Mouse (Mus musculus): ENCODE measurements around the gene Gm16223.

Gene Gm16223

DNA sequence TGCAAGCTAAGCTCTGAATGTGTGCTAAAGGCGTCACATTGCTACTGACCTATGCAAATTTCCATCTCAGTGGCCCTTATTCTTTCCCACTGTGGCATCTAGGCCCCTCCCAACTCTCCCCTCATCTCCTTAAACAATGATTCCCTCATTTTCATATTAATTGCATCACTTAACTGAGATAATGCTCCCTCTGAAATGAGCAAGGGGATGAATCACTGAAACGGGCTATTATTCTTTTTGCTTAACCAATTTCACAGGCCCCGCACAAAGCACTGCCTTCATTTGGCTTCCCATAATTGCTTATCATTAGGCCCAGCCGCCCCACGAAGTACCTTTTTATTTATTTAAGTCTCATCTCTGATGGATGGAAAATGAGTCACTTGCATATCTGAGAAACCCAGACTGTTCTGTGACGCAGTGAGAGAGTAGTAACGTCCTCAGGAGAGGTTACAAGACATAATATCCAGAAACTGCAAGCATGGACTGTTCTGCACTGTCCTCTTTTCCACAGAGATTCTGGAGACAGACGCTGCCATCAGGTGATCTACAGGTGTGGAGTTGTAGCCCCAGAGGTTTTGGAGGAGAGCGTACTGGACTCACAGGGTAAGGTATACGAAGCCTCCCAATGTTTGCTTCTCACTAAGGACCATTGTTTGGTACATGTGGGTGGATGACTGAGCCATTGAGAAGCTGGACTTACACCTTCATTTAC is at the start of gene Gm16223:
Gene Gm16223, plus strand, starts transcription at position 485 of the 712 bp plus-strand sequence.
- no peak for DNase-seq (ENCODE audit: low spot score)

DNA sequence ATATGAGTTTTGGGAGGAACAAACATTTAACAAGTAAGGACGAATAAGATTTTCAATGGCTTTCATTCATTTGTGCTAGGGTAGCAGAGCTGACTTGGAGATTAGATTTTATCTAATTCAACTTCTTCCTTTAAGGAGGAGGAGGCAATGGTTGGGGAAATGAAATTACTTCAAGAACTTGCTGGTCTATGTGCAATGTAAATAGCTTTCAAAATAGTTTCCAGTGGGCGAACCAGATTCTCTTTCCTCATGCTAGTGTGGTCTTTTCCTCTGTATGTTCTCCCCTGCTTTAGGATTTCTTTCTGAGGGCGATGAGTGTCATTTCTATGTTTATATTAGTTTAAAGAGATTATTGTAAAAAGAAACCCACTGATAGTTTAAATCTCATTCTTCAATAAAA is 45.7 kb upstream of the Gm16223 start:
- no peak for DNase-seq (ENCODE audit: low spot score)

DNA sequence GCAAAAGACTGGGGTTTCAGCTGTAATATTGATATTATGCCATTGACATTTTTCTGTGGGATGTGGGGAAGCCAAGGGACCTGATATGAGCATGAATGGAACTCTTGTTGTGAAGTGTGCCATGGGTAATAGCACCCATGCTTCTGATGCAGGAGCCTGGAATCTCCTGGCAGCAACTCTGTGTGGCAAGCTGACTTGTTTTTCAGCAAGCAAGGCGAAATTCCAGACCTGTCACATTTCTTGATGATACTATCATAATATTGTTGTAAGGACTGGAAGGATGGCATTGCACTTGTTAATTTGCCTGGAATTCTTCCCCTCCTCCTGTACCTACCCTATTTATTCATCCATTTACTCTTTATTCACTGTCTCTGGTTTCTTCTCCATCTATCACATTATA is 44.2 kb upstream of the Gm16223 start:
- DNase-seq (ENCODE audit: low spot score) = no peak

DNA sequence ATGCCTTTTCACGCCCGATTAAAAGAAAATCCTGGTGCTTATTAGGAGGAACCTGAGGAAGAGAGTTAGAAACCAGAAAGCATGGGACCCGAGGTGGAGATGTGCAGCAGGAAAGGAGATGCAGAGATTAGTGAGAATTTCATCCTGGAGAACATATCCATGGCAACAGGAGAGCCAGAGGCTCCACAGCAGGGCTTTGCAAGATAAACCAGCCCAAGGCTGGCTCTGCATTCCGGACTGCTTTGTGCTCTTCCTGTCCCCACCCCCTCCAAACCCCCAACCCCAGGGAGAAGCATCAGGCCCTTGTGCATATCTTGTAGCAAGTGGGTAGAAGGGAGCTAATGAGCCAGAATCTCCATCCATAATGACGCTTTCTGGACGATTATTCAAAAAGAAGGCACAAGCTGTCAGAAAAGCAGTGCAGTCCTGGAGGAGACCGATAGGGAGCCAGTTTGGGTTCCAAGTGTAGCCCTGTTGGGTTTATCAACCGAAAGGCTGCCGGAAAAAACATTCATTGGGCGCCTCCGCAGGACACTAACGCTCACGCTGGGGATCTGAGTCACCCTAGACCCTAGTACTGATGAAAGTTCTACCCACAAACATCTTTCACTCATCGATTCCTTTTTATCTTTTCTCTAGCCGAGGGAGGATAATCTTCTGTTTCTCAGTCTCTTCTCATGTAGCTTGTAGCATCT is 31.2 kb upstream of the Gm16223 start:
- DNase-seq (ENCODE audit: low spot score) = no peak

DNA sequence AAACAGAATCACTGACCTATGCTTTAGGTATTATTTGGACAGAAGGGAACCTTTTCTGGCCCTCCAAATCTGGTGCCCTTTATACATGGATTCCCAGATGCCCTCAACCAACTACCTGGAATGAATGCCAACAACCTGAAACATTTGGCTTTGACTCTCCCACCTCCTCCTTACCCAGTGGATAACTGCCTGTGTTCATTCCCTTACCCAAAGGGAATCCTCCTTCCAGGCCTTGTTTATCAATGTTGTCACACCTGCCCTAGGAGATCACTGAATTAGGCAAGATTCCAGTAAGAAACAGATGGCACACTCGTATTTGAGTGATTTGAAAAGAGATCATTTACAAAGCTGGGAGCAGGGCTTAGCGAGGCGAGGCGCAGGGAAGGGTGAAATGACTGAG is 13.1 kb upstream of the Gm16223 start:
- no peak for DNase-seq (ENCODE audit: low spot score)

DNA sequence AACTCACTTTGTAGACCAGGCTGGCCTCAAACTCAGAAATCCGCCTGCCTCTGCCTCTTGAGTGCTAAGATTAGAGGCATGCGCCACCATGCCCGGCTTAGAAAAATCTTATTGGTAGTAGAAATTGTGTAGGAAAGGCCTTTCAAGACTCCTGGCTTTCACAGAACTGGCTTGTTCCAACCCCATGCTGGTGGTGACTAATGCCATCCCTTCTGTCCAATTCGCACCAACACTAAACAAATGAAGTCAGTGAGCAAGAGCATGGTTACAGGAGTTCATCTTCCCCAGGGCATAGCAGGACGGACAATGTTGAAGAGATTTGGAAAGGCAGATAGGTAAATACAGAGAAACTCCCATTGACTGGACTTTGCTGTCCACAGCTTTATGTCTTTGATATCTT is 12.6 kb upstream of the Gm16223 start:
- DNase-seq (ENCODE audit: low spot score) = no peak

DNA sequence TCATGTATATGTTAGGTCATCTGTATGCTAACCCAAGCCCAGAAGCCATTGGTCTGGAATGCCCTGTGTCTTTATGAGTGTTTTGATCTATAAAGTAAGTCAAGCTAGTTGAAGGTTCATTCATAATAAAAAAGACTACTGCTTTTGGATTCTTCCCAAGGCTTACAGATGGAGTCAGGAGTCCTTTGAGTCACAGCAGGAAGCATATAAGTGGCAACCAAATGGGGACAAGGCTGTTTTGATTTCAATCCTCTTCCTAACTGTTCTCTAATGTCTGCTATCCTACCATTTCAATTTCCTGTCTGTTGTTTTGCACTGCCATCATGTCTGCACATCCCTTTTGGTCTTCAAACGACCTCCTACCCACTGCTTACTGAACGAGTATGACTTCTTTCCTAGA is 2.7 kb upstream of the Gm16223 start:
- DNase-seq (ENCODE audit: low spot score) = no peak

DNA sequence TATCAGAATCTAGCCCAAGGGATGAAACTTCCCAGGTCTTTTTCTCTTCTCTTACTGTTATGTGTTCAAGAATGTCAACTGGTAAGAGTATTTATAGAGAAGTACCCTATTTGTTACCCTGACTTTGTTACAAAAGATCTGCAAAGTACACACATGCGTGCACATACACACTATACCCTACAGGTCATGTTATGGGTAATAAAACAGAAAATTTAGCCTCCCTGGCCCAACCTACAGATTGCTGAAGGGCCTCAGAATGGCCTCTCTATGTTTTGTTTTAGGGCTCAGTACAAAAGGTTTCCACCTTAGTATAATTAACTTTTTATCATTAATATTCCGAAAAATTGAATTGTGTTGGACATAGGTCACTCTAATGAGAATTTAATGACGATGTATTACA is 685 bp upstream of the Gm16223 start:
- DNase-seq (ENCODE audit: low spot score) = no peak

DNA sequence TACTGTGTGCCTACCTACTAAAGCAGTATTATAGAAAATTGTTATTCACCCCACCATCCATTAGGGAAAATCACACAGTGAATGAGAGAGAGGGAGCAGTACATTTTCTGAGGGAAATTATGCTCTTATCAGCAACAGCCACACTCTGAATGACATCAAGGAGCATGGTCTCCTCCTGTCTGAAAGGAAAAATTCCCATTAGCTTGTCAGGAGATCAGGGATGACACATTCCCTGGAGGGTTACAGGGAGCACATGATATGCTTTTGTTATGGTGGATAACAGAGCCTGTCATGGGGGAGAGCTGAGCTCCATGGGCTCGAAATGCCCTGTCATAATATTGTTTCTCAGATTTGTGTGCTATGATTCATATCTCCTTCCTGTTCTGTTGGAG is 424 bp downstream of the Gm16223 start:
- no peak for DNase-seq (ENCODE audit: low spot score)

DNA sequence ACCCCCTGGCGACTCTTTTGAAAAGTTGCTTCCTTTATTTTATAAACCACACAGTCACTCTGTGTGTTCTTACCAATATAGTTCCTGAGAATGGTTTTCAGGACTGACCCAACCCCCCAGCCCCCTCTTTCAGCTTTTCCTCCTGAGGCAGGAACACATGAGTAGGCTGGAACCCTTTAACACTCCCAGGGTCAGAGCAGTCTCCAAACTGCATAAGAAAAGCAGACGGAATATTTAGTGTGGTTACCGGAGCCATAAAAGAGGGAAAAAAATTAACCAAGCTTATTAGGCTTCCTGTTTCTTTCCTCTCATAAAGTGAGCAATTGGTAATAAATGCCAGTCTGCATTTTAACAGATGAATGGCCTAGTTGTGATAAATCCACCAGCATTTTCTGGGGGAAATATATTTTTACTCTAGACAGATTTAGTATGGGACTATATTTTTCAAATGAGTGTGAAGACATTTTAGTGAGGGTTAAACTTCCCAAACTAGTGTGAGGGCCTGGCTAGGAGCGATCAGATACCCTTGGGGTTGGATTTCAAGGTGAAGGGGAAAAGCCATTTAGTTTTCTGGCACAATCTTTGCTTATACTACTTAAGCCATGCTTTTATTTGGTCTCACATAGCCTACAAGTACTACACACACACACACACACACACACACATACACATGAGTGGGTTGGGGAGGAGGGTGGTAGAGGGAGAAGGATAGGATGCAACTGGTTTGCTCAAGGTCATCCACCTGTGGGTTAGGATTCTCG is 49.0 kb downstream of the Gm16223 start:
- DNase-seq (ENCODE audit: low spot score) = no peak

DNA sequence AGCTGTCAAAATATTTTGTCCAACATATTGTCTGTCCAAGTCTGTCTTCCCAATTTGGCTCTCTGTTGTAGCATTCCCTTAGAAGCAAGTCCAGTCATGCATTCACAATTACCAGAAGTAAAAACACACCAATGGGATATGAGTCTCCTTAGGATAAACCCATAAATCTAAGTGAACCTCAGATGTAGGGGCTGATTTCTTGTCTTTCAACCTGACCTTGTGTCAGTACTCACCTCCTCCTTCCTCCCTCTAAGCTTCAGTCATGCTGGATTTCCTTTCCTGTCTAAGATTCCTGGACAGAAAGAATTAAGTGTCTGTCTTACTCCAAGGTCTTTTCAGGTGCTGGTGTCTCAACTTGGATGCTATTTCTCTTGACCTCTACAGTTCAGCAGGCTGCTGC is 57.8 kb downstream of the Gm16223 start:
- DNase-seq (ENCODE audit: low spot score) = no peak

DNA sequence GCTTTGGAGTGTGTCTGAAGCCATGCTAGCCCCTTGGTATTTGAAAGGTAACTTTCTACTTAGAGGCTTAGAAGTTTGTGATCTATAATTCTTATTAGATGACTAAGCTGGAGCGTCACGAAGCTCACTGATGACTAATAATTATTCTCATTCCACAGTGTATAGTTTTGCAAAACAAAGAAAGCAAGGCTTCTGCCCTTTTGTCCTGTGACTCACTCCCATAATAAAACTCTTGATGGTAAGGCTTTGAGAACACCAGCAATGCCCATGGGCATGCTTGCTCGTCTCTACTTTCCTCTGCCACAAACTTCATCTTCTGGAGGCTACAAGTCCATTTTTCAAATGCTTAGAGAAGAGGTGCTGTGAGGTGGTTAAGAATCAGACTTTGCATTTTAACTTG is 87.9 kb downstream of the Gm16223 start:
- DNase-seq (ENCODE audit: low spot score) = no peak

DNA sequence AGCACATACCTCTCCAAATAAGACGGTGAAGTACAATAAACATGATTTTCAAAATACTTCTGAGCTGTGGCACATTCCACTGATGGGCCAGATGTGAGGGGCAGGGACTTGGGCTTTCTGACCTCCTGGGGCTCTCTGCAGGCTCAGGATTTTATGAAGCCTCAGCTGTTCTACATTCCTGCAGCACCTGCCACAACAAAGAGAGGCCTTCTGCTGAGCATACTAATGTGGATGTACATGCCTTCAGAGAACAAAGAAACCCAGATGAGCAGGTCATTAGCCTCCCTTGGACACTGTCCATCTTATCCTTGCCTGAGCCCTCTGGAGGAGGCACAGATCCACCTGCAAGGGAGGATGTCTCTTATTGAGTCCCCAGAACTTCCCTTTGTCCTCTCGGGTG is 97.0 kb downstream of the Gm16223 start:
- DNase-seq (ENCODE audit: low spot score) = no peak

DNA sequence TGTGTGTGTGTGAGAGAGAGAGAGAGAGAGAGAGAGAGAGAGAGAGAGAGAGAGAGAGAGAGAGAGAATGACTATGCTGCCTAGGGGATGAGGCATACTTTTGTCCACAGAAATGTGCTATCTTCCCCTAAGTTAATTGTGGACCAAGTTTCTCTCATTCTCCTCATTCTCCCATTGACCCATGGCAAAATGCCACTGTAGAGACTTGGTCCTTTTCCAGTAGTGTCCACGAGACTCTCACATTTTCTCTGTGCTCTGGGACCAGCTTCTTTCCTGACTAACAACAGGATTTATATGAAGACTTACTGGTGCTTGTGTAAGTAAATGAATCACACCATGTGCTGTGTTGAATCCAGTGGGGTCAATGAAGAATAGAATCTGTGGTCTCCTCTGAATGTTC is 98.6 kb downstream of the Gm16223 start:
- DNase-seq (ENCODE audit: low spot score) = no peak

DNA sequence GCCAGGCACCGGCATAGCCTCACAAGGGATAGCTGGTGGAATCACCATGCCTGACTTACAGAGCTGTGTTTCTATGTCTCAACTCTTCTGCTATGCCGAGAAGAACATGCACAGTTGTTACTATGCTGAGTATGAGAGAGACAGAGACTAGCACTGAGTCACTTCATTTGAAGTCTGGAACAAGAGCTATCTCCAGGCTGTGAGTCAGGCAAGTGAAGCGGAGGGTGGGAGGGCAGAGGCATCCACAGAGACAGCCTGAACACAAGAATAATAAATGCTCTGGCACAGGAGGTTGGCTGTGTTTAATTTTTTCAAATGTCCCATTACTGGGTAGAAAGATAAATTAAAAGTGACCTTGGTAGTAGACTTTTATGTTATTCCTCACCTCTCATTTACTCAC is 100.3 kb downstream of the Gm16223 start:
- DNase-seq (ENCODE audit: low spot score) = no peak

DNA sequence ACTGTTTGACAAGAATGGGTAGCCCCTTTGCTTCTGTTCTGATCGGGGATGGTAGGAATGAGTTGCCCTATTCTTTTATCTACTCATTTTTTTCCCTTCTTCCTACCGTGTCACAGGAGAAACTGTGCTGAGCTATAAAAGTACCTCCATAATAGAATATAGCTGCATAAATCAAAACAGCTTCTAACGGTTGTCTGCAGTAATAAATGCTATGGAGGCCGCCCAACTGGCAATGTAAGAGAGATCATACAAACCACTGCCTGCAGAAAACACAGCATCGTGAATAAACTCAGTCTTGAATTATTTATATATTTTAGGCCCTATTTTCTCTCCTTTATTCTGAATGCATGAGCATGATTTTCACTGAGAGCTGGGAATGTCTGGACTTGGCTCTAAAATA is 101.0 kb downstream of the Gm16223 start:
- no peak for DNase-seq (ENCODE audit: low spot score)

DNA sequence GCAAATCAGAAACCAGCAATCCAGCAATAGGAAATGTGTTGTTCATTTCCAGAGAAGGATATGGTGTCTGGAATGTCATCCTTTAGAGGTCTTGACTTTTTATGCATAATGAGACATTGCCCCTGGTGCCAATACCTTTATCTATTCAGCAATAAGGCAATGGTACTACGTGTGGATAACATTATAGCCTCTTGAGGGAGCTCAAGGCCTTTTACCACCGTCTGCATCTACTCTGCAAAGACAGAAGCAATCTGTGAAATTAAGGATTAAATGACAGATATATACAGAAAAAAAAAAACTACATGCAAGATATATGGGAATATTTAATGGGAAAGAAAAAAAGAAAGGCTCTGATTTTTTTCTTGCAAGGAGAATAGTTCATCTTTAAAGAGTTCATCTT is 106.3 kb downstream of the Gm16223 start:
- no peak for DNase-seq (ENCODE audit: low spot score)

DNA sequence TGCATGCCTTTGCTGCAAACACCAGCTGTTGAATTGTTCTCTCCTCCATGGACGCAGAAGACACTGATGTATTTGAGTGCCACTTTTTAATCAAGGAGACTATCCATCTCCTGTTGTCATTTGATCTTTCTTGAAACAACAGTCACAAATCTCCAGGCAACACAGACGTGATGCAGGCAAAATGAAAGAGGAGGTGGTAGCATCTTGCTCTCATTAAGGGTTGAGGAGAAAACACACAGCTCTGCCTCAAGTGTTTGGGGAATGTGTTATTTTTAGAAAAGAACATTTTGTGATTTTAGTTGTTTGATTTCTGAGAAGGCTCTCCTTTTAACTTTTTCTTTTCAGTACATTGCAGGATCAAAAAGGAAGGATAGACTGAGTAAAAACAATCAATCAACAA is 107.7 kb downstream of the Gm16223 start:
- no peak for DNase-seq (ENCODE audit: low spot score)

DNA sequence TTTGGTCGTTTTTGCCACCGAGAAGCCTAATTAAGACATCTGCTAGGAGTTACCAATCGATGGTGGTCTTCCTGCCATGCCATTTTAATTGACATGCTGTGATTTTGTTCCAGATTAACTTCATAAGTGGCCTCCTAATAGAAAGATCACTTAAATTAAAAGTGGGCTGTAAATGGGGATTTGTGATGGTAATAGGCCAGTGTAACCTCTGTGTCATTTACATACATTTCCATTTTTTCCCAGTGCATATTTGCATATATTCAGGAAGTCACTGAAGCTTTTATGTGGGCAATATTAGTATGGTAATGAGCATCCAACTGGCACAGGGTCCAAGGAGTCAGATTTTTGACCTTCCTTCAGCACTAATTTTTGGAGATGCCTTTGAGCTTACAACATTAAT is 130.7 kb downstream of the Gm16223 start:
- DNase-seq (ENCODE audit: low spot score) = no peak

DNA sequence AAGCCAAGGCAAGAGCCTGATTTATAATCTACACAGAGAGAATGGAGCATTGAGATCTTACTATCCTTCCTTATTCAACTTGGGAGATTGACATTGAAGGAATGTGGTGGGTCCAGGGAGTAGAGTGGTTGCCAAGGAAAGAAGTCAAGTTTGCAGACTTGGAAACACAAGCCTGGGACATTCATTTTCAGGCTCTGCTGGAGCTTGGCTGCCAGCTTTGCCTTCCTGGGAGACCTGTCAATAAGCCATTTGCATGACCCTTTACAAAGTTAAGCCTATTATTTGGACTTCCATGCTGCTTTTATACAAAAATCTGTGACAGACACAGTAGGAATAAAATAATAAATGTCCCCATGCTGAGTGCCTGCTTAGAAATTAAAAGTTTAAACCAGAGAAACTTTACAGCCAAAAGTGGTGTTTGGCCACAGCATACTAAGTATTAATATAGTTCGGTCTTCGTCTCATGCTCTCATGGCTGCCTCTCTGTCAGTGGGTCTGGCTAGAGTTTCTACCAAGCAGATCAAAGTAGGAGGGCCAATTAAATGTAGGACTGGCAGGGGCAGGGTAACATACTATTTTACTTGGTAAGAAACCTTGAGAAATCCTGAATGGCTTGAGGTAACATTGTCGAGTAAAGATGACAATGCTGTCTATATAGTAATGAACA is 139.8 kb downstream of the Gm16223 start:
- DNase-seq (ENCODE audit: low spot score) = no peak

DNA sequence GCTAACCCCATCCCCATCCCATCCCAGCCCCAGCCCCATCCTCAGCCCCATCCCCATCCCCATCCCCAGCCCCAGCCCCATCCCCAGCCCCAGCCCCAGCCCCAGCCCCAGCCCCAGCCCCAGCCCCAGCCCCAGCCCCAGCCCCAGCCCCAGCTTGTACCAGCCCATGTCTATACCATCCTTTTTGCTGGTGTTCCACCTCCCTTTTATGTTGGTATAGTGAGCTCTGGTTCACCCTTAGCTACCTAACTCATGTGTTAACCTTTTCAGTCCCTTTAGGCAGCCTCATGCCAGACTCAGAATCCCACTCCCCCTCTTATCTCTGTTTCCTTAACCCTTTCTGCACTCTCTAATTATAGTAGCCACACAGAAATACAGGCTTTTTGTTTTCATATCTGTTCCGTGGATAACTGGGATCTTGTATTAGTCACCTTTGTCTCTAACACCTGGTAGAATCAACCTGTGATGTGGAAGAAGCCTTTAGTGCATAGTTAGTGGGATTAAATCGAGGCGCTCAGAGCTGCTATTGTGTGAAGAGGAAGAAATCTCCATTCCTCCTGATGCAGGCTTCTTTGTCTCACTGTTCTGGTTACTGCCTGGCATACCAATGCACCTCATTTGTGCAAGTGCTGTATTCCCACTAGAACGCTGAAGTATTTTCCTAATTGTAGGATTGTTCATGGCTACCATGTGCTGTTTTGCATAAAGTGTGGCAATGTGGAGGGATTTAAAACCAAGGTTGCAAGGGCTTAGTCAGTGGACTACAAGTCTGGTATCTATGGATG is 144.0 kb downstream of the Gm16223 start:
- DNase-seq (ENCODE audit: low spot score) = no peak

DNA sequence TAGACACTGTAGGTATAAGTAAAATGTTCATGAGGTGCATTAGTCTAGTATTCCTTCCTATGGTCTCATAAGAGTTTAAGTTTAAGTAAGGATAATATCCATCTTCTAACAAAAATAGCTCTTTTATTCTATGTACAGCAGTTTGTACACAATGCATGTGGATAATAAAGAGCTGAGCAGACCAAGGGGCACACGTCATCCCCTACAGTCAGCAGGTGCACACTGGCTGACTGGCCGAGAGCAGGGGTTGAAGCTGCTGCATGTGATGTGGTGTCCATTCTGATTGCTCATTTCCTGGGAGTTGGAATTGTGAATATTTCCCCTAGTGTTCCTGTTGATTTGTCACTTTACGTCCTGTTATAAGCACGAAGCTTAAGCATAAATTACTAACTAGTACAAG is 144.6 kb downstream of the Gm16223 start:
- DNase-seq (ENCODE audit: low spot score) = no peak

All from layer of hippocampus, adult 9-10 months (tissue).